Mouse (Mus musculus): Measurements from ENCODE around the gene Apobec3.

GRCm38 (mm10) chr15:79858979-79859378 lies 32.5 kb upstream of the Apobec3 start:
- TF ChIP-seq CTCF (IDR thresholded peaks at IDR 0.05; ENCODE audit: low read depth, low read length) (no peak), POLR2A (IDR thresholded peaks at IDR 0.05; ENCODE audit: borderline replicate concordance, low read depth, low read length) (no peak)

Data from bone marrow macrophage, adult 2 months (primary cell).